Mouse (Mus musculus) heart, embryonic 11.5 days (tissue): ENCODE data around the gene Ddx56. TPM values are rescaled to one million over a fixed set of nuclear protein-coding genes. Genes with fewer than 3 reads are reported as not detected.
A peak's percentile ranks its signal among the peaks of the same experiment; 100 is the strongest.

ENCODE experiments used
- ATAC-seq: fragments of 200-750 bp; cut with Nextera tagmentation; replicated peaks from 2 replicates; pipeline ENCODE4 v1.8.0; 2017; ENCODE audit warnings: moderate library complexity; ENCODE audit not compliant: insufficient number of reproducible peaks, low FRiP score, low TSS enrichment
- H3K27ac ChIP-seq: fragments of 300-500 bp; sonication (generic); 2 replicates; pipeline ENCODE4 v1.5.1; 2014; ENCODE audit warnings: mild to moderate bottlenecking, low read depth, low read length
- H3K27me3 ChIP-seq: fragments of 300-500 bp; sonication (generic); 2 replicates; pipeline ENCODE4 v1.6.1; 2014; ENCODE audit warnings: mild to moderate bottlenecking, low read length, mixed read lengths; ENCODE audit not compliant: control insufficient read depth, insufficient read depth
- H3K36me3 ChIP-seq: fragments of 300-500 bp; sonication (generic); 2 replicates; pipeline ENCODE4 v1.6.1; 2014; ENCODE audit warnings: mild to moderate bottlenecking, low read length, moderate library complexity, mixed read lengths; ENCODE audit not compliant: control insufficient read depth, insufficient read depth
- H3K4me1 ChIP-seq: fragments of 300-500 bp; sonication (generic); 2 replicates; pipeline ENCODE4 v1.6.1; 2014; ENCODE audit warnings: low read length; ENCODE audit not compliant: control insufficient read depth, insufficient read depth
- H3K4me2 ChIP-seq: fragments of 300-500 bp; sonication (generic); 2 replicates; pipeline ENCODE4 v1.6.1; 2014; ENCODE audit warnings: mild to moderate bottlenecking, moderate library complexity
- H3K4me3 ChIP-seq: fragments of 300-500 bp; sonication (generic); 2 replicates; pipeline ENCODE4 v1.5.1; 2014; ENCODE audit warnings: low read depth, low read length
- H3K9ac ChIP-seq: fragments of 300-500 bp; sonication (generic); 2 replicates; pipeline ENCODE4 v1.6.1; 2014; ENCODE audit warnings: mild to moderate bottlenecking, low read depth, low read length, moderate library complexity
- H3K9me3 ChIP-seq: fragments of 300-500 bp; sonication (generic); replicated peaks from 2 replicates; pipeline ENCODE4 v1.6.1; 2016; ENCODE audit warnings: low read length; ENCODE audit not compliant: control insufficient read depth
- WGBS: fragments of 180-500 bp; shearing (Covaris S2); extraction: QIAGEN DNeasy Blood & Tissue Kit; methylation state at CpG from one replicate; pipeline ENCODE4 v1.1.7; 2014; ENCODE audit not compliant: insufficient replicate concordance; 5-methylcytosine and 5-hydroxymethylcytosine counted together
- polyA plus RNA-seq: library from polyadenylated mRNA; unstranded; fragments of >200 nt; fragmentation: Nextera tagmentation; extraction: Ambion mirVana; gene quantifications from 2 replicates; pipeline ENCODE4 v1.2.1, GENCODE M21; 2014

The Ddx56 gene
- polyA plus RNA-seq, 1 experiment from 2014 or later: 69.5 TPM

- H3K9me3 ChIP-seq: no peaks in the 10 kb centered on the region
- WGBS: 75% methylated on average over 3 of the region's 3 CpGs
Observed at GRCm38 (mm10) chr11:6276466-6276865, 8.9 kb upstream of the Ddx56 start.

GRCm38 (mm10) chr11:6275094-6275484, 7.5 kb upstream of the Ddx56 start:
- Histone ChIP-seq H3K9me3 (no peaks in the 10 kb centered on the region), H3K4me3 (peak overlapping the region; percentile 78), H3K27me3 (no peaks in the 10 kb centered on the region), H3K36me3 (no peaks in the 10 kb centered on the region), H3K4me2 (peak overlapping the region; percentile 82), H3K9ac (peak overlapping the region; percentile 81), H3K27ac (0 out of 2 replicates have a peak overlapping the region, but pooled peaks have one; percentile 3), H3K4me1 (peaks cover 6% of the 10 kb centered on the region; the same call in 1 of the 2 replicates)
- no peak; the same call in 1 of the 2 replicates for ATAC-seq
- WGBS: 31% methylated on average over 7 of the region's 7 CpGs

More at GRCm38 (mm10) chr11:6276466-6276865, 8.9 kb upstream of the Ddx56 start:
- no peak for ATAC-seq
- Histone ChIP-seq H3K27me3 (no peaks in the 10 kb centered on the region), H3K4me2 (no peak overlapping the region), H3K27ac (no peak overlapping the region), H3K4me3 (no peak overlapping the region), H3K9ac (no peak overlapping the region), H3K4me1 (peaks cover 6% of the 10 kb centered on the region; the same call in 1 of the 2 replicates), H3K36me3 (no peaks in the 10 kb centered on the region)

GRCm38 (mm10) chr11:6274387-6275093, 7.0 kb upstream of the Ddx56 start, which contains the start of gene Tmed4:
Gene Tmed4 (minus strand): TSS chr11:6274870.
- Histone ChIP-seq H3K9ac (peak within 1 kb of the TSS; percentile 81), H3K27ac (0 out of 2 replicates have a peak within 1 kb of the TSS, but pooled peaks have one; percentile 3), H3K27me3 (no peaks in the 10 kb centered on the region), H3K36me3 (no peaks in the 10 kb centered on the region), H3K4me2 (peak within 1 kb of the TSS; percentile 82), H3K9me3 (no peaks in the 10 kb centered on the region), H3K4me3 (peak within 1 kb of the TSS; percentile 78), H3K4me1 (peaks cover 6% of the 10 kb centered on the region; the same call in 1 of the 2 replicates)
- peak; percentile 91 for ATAC-seq
- WGBS: under 1% methylated on average over 39 of the region's 39 CpGs

GRCm38 (mm10) chr11:6273607-6274006, 6.0 kb upstream of the Ddx56 start:
- H3K4me2 ChIP-seq: peak overlapping the region; percentile 82

GRCm38 (mm10) chr11:6266621-6267020, 951 bp downstream of the Ddx56 start:
- Histone ChIP-seq H3K4me2 (peak overlapping the region; percentile 97), H3K36me3 (peaks cover 24% of the 10 kb centered on the region), H3K4me1 (peaks cover 7% of the 10 kb centered on the region), H3K27me3 (no peaks in the 10 kb centered on the region), H3K9ac (peak overlapping the region; percentile 95), H3K9me3 (no peaks in the 10 kb centered on the region), H3K4me3 (peak overlapping the region; percentile 99), H3K27ac (no peak overlapping the region)
- no peak for ATAC-seq
- WGBS: 69% methylated on average over 9 of the region's 9 CpGs

More at GRCm38 (mm10) chr11:6273607-6274006, 6.0 kb upstream of the Ddx56 start:
- H3K36me3 ChIP-seq: no peaks in the 10 kb centered on the region
- H3K27me3 ChIP-seq: no peaks in the 10 kb centered on the region
- peaks cover 6% of the 10 kb centered on the region; the same call in 1 of the 2 replicates for H3K4me1 ChIP-seq
- peak overlapping the region; percentile 81 for H3K9ac ChIP-seq
- peak overlapping the region; percentile 78 for H3K4me3 ChIP-seq
- no peaks in the 10 kb centered on the region for H3K9me3 ChIP-seq
- WGBS: 67% methylated on average over 11 of the region's 11 CpGs
- ATAC-seq: no peak
- H3K27ac ChIP-seq: no peak overlapping the region

GRCm38 (mm10) chr11:6261434-6262082, 6.0 kb downstream of the Ddx56 start:
- Histone ChIP-seq H3K4me1 (peaks cover 3% of the 10 kb centered on the region), H3K27ac (no peak overlapping the region), H3K36me3 (peaks cover 51% of the 10 kb centered on the region), H3K9me3 (no peaks in the 10 kb centered on the region), H3K9ac (no peak overlapping the region), H3K4me3 (no peak overlapping the region), H3K27me3 (no peaks in the 10 kb centered on the region), H3K4me2 (no peak overlapping the region)
- 75% methylated on average over 10 of the region's 10 CpGs for WGBS
- no peak for ATAC-seq

GRCm38 (mm10) chr11:6259413-6259812, 8.2 kb downstream of the Ddx56 start:
- Histone ChIP-seq H3K36me3 (peaks cover 42% of the 10 kb centered on the region), H3K27me3 (no peaks in the 10 kb centered on the region), H3K4me1 (no peaks in the 10 kb centered on the region), H3K9ac (no peak overlapping the region), H3K4me2 (no peak overlapping the region), H3K27ac (no peak overlapping the region), H3K4me3 (no peak overlapping the region), H3K9me3 (no peaks in the 10 kb centered on the region)
- WGBS: 94% methylated on average over 7 of the region's 7 CpGs
- no peak for ATAC-seq

- peak; percentile 53; the same call in 1 of the 2 replicates for ATAC-seq
Observed at GRCm38 (mm10) chr11:6256490-6257072, 11.0 kb downstream of the Ddx56 start.

More at GRCm38 (mm10) chr11:6256490-6257072, 11.0 kb downstream of the Ddx56 start:
- Histone ChIP-seq H3K27me3 (no peaks in the 10 kb centered on the region), H3K27ac (no peak overlapping the region), H3K4me1 (no peaks in the 10 kb centered on the region), H3K4me2 (no peak overlapping the region), H3K36me3 (peaks cover 27% of the 10 kb centered on the region), H3K9ac (no peak overlapping the region), H3K4me3 (no peak overlapping the region), H3K9me3 (no peaks in the 10 kb centered on the region)
- WGBS: 66% methylated on average over 6 of the region's 6 CpGs
